In the genomic region with DNA sequence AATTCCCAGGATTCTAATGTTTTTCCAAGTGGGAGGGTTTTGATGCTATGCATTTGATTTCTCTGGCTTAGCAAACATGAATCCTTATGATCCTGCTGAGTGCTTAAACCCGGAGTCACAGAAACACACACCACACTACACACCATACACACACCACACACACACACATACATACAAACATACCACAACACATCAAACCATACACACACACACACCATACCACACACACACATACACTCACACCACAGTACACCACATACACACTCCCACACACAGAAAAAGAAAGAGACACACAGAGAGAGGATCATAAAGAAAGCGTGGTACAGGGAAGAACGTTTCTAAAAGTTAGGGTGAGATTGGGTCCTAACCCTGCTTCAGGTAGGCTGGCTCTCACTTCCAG, we compare ENCODE assay signal across 11 mouse cellular contexts.
DNase-seq lines count a peak whose midpoint lies in the region; ATAC-seq lines count a peak whose summit lies in the region.
"Had no signal": no experiment of that assay in that cellular context is flagged by ENCODE, and none has a peak within 500 bp of the region (broad histone marks: within the 10 kb centered on the region; RNA-seq: fewer than 3 reads in every experiment).

No protein-coding gene starts in this region.

- no peak for DNase-seq in heart, adult 9 months (ENCODE audit: low spot score in 2 of 2)
- no peak for DNase-seq in embryonic facial prominence, embryonic 11.5 days (ENCODE audit: low spot score)
- DNase-seq in midbrain, embryonic 11.5 days (ENCODE audit: low spot score, missing footprints) = peak; percentile 87
- DNase-seq in right cerebral cortex, adult 2 months (ENCODE audit: low spot score in 2 of 2) = no peak
- DNase-seq in ovary, adult 18-20 months (ENCODE audit: low spot score) = no peak
- DNase-seq in Muller cell, postnatal 12 days (ENCODE audit: inconsistent ontology term) = no peak
- DNase-seq: gastrocnemius, postnatal 36 days; liver, postnatal 0 days had no signal

- H3K4me1 ChIP-seq in heart, embryonic 11.5 days (ENCODE audit: control insufficient read depth, insufficient read depth, low read length) = peaks cover 11% of the 10 kb centered on the region
- no peaks in the 10 kb centered on the region; the same call in 1 of the 2 replicates for H3K4me1 ChIP-seq in embryonic facial prominence, embryonic 11.5 days (ENCODE audit: control insufficient read depth, insufficient read depth, low read length)
- H3K4me1 ChIP-seq in hindbrain, embryonic 12.5 days = peaks cover 17% of the 10 kb centered on the region
- H3K4me1 ChIP-seq in midbrain, embryonic 11.5 days (ENCODE audit: control insufficient read depth, insufficient read depth, low read length) = no peaks in the 10 kb centered on the region; the same call in 1 of the 2 replicates

- H3K4me2 ChIP-seq in heart, embryonic 11.5 days = peak overlapping the region; percentile 60
- no peak overlapping the region for H3K4me2 ChIP-seq in embryonic facial prominence, embryonic 11.5 days (ENCODE audit: low read depth, low read length)
- H3K4me2 ChIP-seq in hindbrain, embryonic 12.5 days (replicated peaks) = peak overlapping the region; percentile 37
- peak overlapping the region; percentile 43; the same call in 1 of the 2 replicates for H3K4me2 ChIP-seq in midbrain, embryonic 11.5 days

- H3K27me3 ChIP-seq in heart, embryonic 11.5 days (ENCODE audit: control insufficient read depth, insufficient read depth, low read length) = no peaks in the 10 kb centered on the region
- H3K27me3 ChIP-seq in embryonic facial prominence, embryonic 11.5 days (ENCODE audit: control insufficient read depth, insufficient read depth, low read length) = no peaks in the 10 kb centered on the region
- no peaks in the 10 kb centered on the region for H3K27me3 ChIP-seq in hindbrain, embryonic 12.5 days
- H3K27me3 ChIP-seq in midbrain, embryonic 11.5 days (ENCODE audit: control insufficient read depth, insufficient read depth, low read length) = no peaks in the 10 kb centered on the region
- H3K27me3 ChIP-seq: Patski had no signal

- no peaks in the 10 kb centered on the region for H3K36me3 ChIP-seq in heart, embryonic 11.5 days (ENCODE audit: control insufficient read depth, insufficient read depth, low read length)
- no peaks in the 10 kb centered on the region for H3K36me3 ChIP-seq in embryonic facial prominence, embryonic 11.5 days (replicated peaks; ENCODE audit: control insufficient read depth, insufficient read depth, low read depth, low read length)
- H3K36me3 ChIP-seq in hindbrain, embryonic 12.5 days = no peaks in the 10 kb centered on the region
- no peaks in the 10 kb centered on the region for H3K36me3 ChIP-seq in midbrain, embryonic 11.5 days (ENCODE audit: control insufficient read depth, insufficient read depth, low read length)

- no peak overlapping the region for H3K27ac ChIP-seq in heart, embryonic 11.5 days (ENCODE audit: low read depth, low read length)
- H3K27ac ChIP-seq in embryonic facial prominence, embryonic 11.5 days (replicated peaks; ENCODE audit: low read depth, low read length) = peak overlapping the region; percentile 67
- peak overlapping the region; percentile 48; the same call in 1 of the 2 replicates for H3K27ac ChIP-seq in hindbrain, embryonic 12.5 days
- no peak overlapping the region for H3K27ac ChIP-seq in midbrain, embryonic 11.5 days (ENCODE audit: low read depth, low read length)

- ATAC-seq in heart, embryonic 11.5 days (replicated peaks; ENCODE audit: insufficient number of reproducible peaks, low FRiP score, low TSS enrichment) = no peak
- peak; percentile 67; the same call in 1 of the 2 replicates for ATAC-seq in embryonic facial prominence, embryonic 11.5 days (replicated peaks; ENCODE audit: insufficient number of reproducible peaks, low FRiP score, low TSS enrichment, low read depth)
- ATAC-seq in hindbrain, embryonic 12.5 days (ENCODE audit: low FRiP score) = peak; percentile 43; the same call in 1 of the 2 replicates
- peak; percentile 72; the same call in 1 of the 2 replicates for ATAC-seq in midbrain, embryonic 11.5 days (ENCODE audit: low FRiP score)
- ATAC-seq: liver, postnatal 0 days; Patski had no signal

- 50% methylated on average over 3 of the region's 3 CpGs for WGBS in heart, embryonic 11.5 days (ENCODE audit: insufficient replicate concordance)
- 51% methylated on average over 3 of the region's 3 CpGs for WGBS in embryonic facial prominence, embryonic 11.5 days
- WGBS in hindbrain, embryonic 12.5 days = 52% methylated on average over 3 of the region's 3 CpGs
- whole genome bisulfite sequencing in midbrain, embryonic 11.5 days = 62% methylated on average over 3 of the region's 3 CpGs

- H3K9me3 ChIP-seq in heart, embryonic 11.5 days (replicated peaks; ENCODE audit: control insufficient read depth, low read length) = no peaks in the 10 kb centered on the region; the same call in 1 of the 2 replicates
- no peaks in the 10 kb centered on the region for H3K9me3 ChIP-seq in embryonic facial prominence, embryonic 11.5 days (replicated peaks; ENCODE audit: control insufficient read depth, low read length)
- H3K9me3 ChIP-seq in hindbrain, embryonic 12.5 days (replicated peaks) = no peaks in the 10 kb centered on the region
- H3K9me3 ChIP-seq in midbrain, embryonic 11.5 days (ENCODE audit: control insufficient read depth, low read length) = no peaks in the 10 kb centered on the region

- peak overlapping the region; percentile 54 for H3K9ac ChIP-seq in heart, embryonic 11.5 days (ENCODE audit: low read depth, low read length)
- H3K9ac ChIP-seq in embryonic facial prominence, embryonic 11.5 days (replicated peaks; ENCODE audit: low read length) = peak overlapping the region; percentile 35; the same call in 1 of the 2 replicates
- H3K9ac ChIP-seq in hindbrain, embryonic 12.5 days = 0 out of 2 replicates have a peak overlapping the region, but pooled peaks have one; percentile 19
- H3K9ac ChIP-seq in midbrain, embryonic 11.5 days (ENCODE audit: low read length) = peak overlapping the region; percentile 47; the same call in 1 of the 2 replicates
- H3K9ac ChIP-seq: liver, postnatal 0 days had no signal

- H3K4me3 ChIP-seq in heart, embryonic 11.5 days (ENCODE audit: low read depth, low read length) = peak overlapping the region; percentile 18; the same call in 1 of the 2 replicates
- no peak overlapping the region for H3K4me3 ChIP-seq in embryonic facial prominence, embryonic 11.5 days (ENCODE audit: low read depth, low read length)
- no peak overlapping the region for H3K4me3 ChIP-seq in hindbrain, embryonic 12.5 days
- no peak overlapping the region for H3K4me3 ChIP-seq in midbrain, embryonic 11.5 days (ENCODE audit: low read depth, low read length)

Comparison
In these comparisons a context has a peak if more than half of its experiments do, and no peak if none do; other contexts are left out.
1. H3K27ac ChIP-seq: peak in embryonic facial prominence, embryonic 11.5 days (single experiment) and hindbrain, embryonic 12.5 days (single experiment); none in heart, embryonic 11.5 days (single experiment) and midbrain, embryonic 11.5 days (single experiment).
2. Peak in every context shown above with its lines, with median percentiles within 50 percentile points of each other: H3K9ac ChIP-seq.